Mouse (Mus musculus): ENCODE measurements at regions not wholly inside any gene's neighbourhood (a gene's known extent, or its start where the extent isn't known, plus 50 kb on each side); places are given as distances from the start of the nearest gene placed in this dataset.

GRCm38 (mm10) chr5:102242614-102243013 lies 172.9 kb upstream of the Wdfy3 start:
- Histone ChIP-seq H3K36me3 (no peaks in the 10 kb centered on the region), H3K9ac (no peak overlapping the region), H3K9me3 (no peaks in the 10 kb centered on the region), H3K4me2 (no peak overlapping the region), H3K4me1 (no peaks in the 10 kb centered on the region), H3K27me3 (no peaks in the 10 kb centered on the region), H3K4me3 (no peak overlapping the region), H3K27ac (no peak overlapping the region)
- no peak for ATAC-seq (ENCODE audit: insufficient number of reproducible peaks, low FRiP score, low TSS enrichment, low read depth)
- WGBS: 63% methylated on average over 5 of the region's 5 CpGs

- 83% methylated on average over 6 of the region's 6 CpGs for WGBS
- no peak for ATAC-seq (ENCODE audit: insufficient number of reproducible peaks, low FRiP score, low TSS enrichment, low read depth)
- H3K27me3 ChIP-seq: no peaks in the 10 kb centered on the region
- H3K4me3 ChIP-seq: no peak overlapping the region
- H3K4me2 ChIP-seq: no peak overlapping the region
- no peaks in the 10 kb centered on the region for H3K36me3 ChIP-seq
- no peak overlapping the region for H3K27ac ChIP-seq
- H3K9ac ChIP-seq: no peak overlapping the region
- H3K4me1 ChIP-seq: no peaks in the 10 kb centered on the region
- H3K9me3 ChIP-seq: no peaks in the 10 kb centered on the region
These were observed 175.0 kb upstream of the Wdfy3 start for GRCm38 (mm10) chr5:102244706-102245105.

GRCm38 (mm10) chr5:102248747-102249146 lies 179.0 kb upstream of the Wdfy3 start:
- Histone ChIP-seq H3K27me3 (no peaks in the 10 kb centered on the region), H3K36me3 (no peaks in the 10 kb centered on the region), H3K4me3 (no peak overlapping the region), H3K4me1 (no peaks in the 10 kb centered on the region), H3K27ac (no peak overlapping the region), H3K4me2 (no peak overlapping the region), H3K9ac (no peak overlapping the region), H3K9me3 (no peaks in the 10 kb centered on the region)
- no peak for ATAC-seq (ENCODE audit: insufficient number of reproducible peaks, low FRiP score, low TSS enrichment, low read depth)
- 77% methylated on average over 5 of the region's 5 CpGs for WGBS

- Histone ChIP-seq H3K4me2 (no peak overlapping the region), H3K27ac (no peak overlapping the region), H3K36me3 (no peaks in the 10 kb centered on the region), H3K4me3 (no peak overlapping the region), H3K4me1 (no peaks in the 10 kb centered on the region), H3K9me3 (no peaks in the 10 kb centered on the region), H3K9ac (no peak overlapping the region), H3K27me3 (no peaks in the 10 kb centered on the region)
- WGBS: 83% methylated on average over 7 of the region's 7 CpGs
- ATAC-seq (ENCODE audit: insufficient number of reproducible peaks, low FRiP score, low TSS enrichment, low read depth): no peak
These were observed 181.4 kb upstream of the Wdfy3 start for GRCm38 (mm10) chr5:102251076-102251475.

GRCm38 (mm10) chr5:102253786-102254185 lies 184.1 kb upstream of the Wdfy3 start:
- Histone ChIP-seq H3K27ac (no peak overlapping the region), H3K27me3 (no peaks in the 10 kb centered on the region), H3K36me3 (no peaks in the 10 kb centered on the region), H3K9ac (no peak overlapping the region), H3K4me2 (no peak overlapping the region), H3K4me1 (no peaks in the 10 kb centered on the region), H3K9me3 (no peaks in the 10 kb centered on the region), H3K4me3 (no peak overlapping the region)
- ATAC-seq (ENCODE audit: insufficient number of reproducible peaks, low FRiP score, low TSS enrichment, low read depth): no peak
- 62% methylated on average over 2 of the region's 2 CpGs for WGBS

GRCm38 (mm10) chr5:102257104-102257503 lies 187.4 kb upstream of the Wdfy3 start:
- Histone ChIP-seq H3K27ac (no peak overlapping the region), H3K27me3 (no peaks in the 10 kb centered on the region), H3K36me3 (no peaks in the 10 kb centered on the region), H3K4me1 (no peaks in the 10 kb centered on the region), H3K4me2 (no peak overlapping the region), H3K9me3 (no peaks in the 10 kb centered on the region), H3K4me3 (no peak overlapping the region), H3K9ac (no peak overlapping the region)
- WGBS: 43% methylated on average over 2 of the region's 2 CpGs
- no peak for ATAC-seq (ENCODE audit: insufficient number of reproducible peaks, low FRiP score, low TSS enrichment, low read depth)

- ATAC-seq (ENCODE audit: insufficient number of reproducible peaks, low FRiP score, low TSS enrichment, low read depth): no peak
- Histone ChIP-seq H3K9me3 (no peaks in the 10 kb centered on the region), H3K9ac (no peak overlapping the region), H3K36me3 (no peaks in the 10 kb centered on the region), H3K27me3 (no peaks in the 10 kb centered on the region), H3K27ac (no peak overlapping the region), H3K4me2 (no peak overlapping the region), H3K4me3 (no peak overlapping the region), H3K4me1 (peaks cover 3% of the 10 kb centered on the region; the same call in 1 of the 2 replicates)
- WGBS: 64% methylated on average over 5 of the region's 5 CpGs
These were observed 191.9 kb upstream of the Wdfy3 start for GRCm38 (mm10) chr5:102261621-102262020.

GRCm38 (mm10) chr5:102266451-102266850 lies 196.7 kb upstream of the Wdfy3 start:
- Histone ChIP-seq H3K9ac (no peak overlapping the region), H3K27me3 (no peaks in the 10 kb centered on the region), H3K4me2 (no peak overlapping the region), H3K4me3 (no peak overlapping the region), H3K9me3 (no peaks in the 10 kb centered on the region), H3K4me1 (peaks cover 11% of the 10 kb centered on the region; the same call in 1 of the 2 replicates), H3K27ac (peak overlapping the region; percentile 63), H3K36me3 (no peaks in the 10 kb centered on the region)
- WGBS: 50% methylated on average over 11 of the region's 11 CpGs
- ATAC-seq (ENCODE audit: insufficient number of reproducible peaks, low FRiP score, low TSS enrichment, low read depth): no peak

- Histone ChIP-seq H3K9me3 (no peaks in the 10 kb centered on the region), H3K27ac (0 out of 2 replicates have a peak overlapping the region, but pooled peaks have one; percentile 57), H3K4me1 (peaks cover 11% of the 10 kb centered on the region; the same call in 1 of the 2 replicates), H3K36me3 (no peaks in the 10 kb centered on the region), H3K4me3 (no peak overlapping the region), H3K9ac (no peak overlapping the region), H3K27me3 (no peaks in the 10 kb centered on the region), H3K4me2 (no peak overlapping the region)
- 38% methylated on average over 3 of the region's 3 CpGs for WGBS
- peak; percentile 74; the same call in 1 of the 2 replicates for ATAC-seq (ENCODE audit: insufficient number of reproducible peaks, low FRiP score, low TSS enrichment, low read depth)
These were observed 197.4 kb upstream of the Wdfy3 start for GRCm38 (mm10) chr5:102267150-102267549.

- H3K9me3 ChIP-seq: no peaks in the 10 kb centered on the region
- H3K27ac ChIP-seq: no peak overlapping the region
- H3K4me1 ChIP-seq: peaks cover 11% of the 10 kb centered on the region; the same call in 1 of the 2 replicates
- H3K4me2 ChIP-seq: no peak overlapping the region
- WGBS: 87% methylated on average over 9 of the region's 9 CpGs
- H3K27me3 ChIP-seq: no peaks in the 10 kb centered on the region
- no peak overlapping the region for H3K9ac ChIP-seq
- no peak for ATAC-seq (ENCODE audit: insufficient number of reproducible peaks, low FRiP score, low TSS enrichment, low read depth)
- H3K36me3 ChIP-seq: no peaks in the 10 kb centered on the region
- no peak overlapping the region for H3K4me3 ChIP-seq
These were observed 199.5 kb upstream of the Wdfy3 start for GRCm38 (mm10) chr5:102269204-102269603.

- no peaks in the 10 kb centered on the region for H3K4me1 ChIP-seq
- no peak overlapping the region for H3K9ac ChIP-seq
- no peak for ATAC-seq (ENCODE audit: insufficient number of reproducible peaks, low FRiP score, low TSS enrichment, low read depth)
- no peak overlapping the region for H3K27ac ChIP-seq
- no peaks in the 10 kb centered on the region for H3K27me3 ChIP-seq
- 81% methylated on average over 3 of the region's 3 CpGs for WGBS
- no peaks in the 10 kb centered on the region for H3K9me3 ChIP-seq
- no peaks in the 10 kb centered on the region for H3K36me3 ChIP-seq
- no peak overlapping the region for H3K4me3 ChIP-seq
- no peak overlapping the region for H3K4me2 ChIP-seq
These were observed 205.6 kb upstream of the Arhgap24 start for GRCm38 (mm10) chr5:102275621-102276020.

GRCm38 (mm10) chr5:102287131-102287530 lies 194.1 kb upstream of the Arhgap24 start:
- Histone ChIP-seq H3K36me3 (no peaks in the 10 kb centered on the region), H3K4me1 (no peaks in the 10 kb centered on the region), H3K4me3 (no peak overlapping the region), H3K27ac (no peak overlapping the region), H3K4me2 (no peak overlapping the region), H3K27me3 (no peaks in the 10 kb centered on the region), H3K9ac (no peak overlapping the region), H3K9me3 (no peaks in the 10 kb centered on the region)
- WGBS: 53% methylated on average over 4 of the region's 4 CpGs
- no peak for ATAC-seq (ENCODE audit: insufficient number of reproducible peaks, low FRiP score, low TSS enrichment, low read depth)

GRCm38 (mm10) chr5:102290866-102291265 lies 190.3 kb upstream of the Arhgap24 start:
- no peak for ATAC-seq (ENCODE audit: insufficient number of reproducible peaks, low FRiP score, low TSS enrichment, low read depth)
- H3K27me3 ChIP-seq: no peaks in the 10 kb centered on the region
- 90% methylated on average over 7 of the region's 7 CpGs for WGBS

More at GRCm38 (mm10) chr5:102290866-102291265, 190.3 kb upstream of the Arhgap24 start:
- Histone ChIP-seq H3K36me3 (no peaks in the 10 kb centered on the region), H3K27ac (no peak overlapping the region), H3K4me3 (no peak overlapping the region), H3K9me3 (no peaks in the 10 kb centered on the region), H3K9ac (no peak overlapping the region), H3K4me2 (no peak overlapping the region), H3K4me1 (no peaks in the 10 kb centered on the region)
